Mouse (Mus musculus): ENCODE results near the gene B3galt4. TPM values are rescaled to one million over a fixed set of nuclear protein-coding genes. Genes with fewer than 3 reads are reported as not detected.
A peak's percentile ranks its signal among the peaks of the same experiment; 100 is the strongest.
"Not testable (repeated sequence)": the region's sequence is repeated elsewhere in the genome, so short reads cannot be mapped to it uniquely, and the experiment has no call there.

The B3galt4 gene
- 1 to 10 TPM; 2.7 to 2.9 TPM for total RNA-seq (2021)

- DNase-seq = peak; percentile 66 to 72
- intact Hi-C loops (cut with DNase I) = no loop called here
Measured at GRCm38 (mm10) chr17:33951021-33951946, at the start of gene B3galt4. TSS of gene B3galt4 (minus strand) at chr17:33951488.

DNA sequence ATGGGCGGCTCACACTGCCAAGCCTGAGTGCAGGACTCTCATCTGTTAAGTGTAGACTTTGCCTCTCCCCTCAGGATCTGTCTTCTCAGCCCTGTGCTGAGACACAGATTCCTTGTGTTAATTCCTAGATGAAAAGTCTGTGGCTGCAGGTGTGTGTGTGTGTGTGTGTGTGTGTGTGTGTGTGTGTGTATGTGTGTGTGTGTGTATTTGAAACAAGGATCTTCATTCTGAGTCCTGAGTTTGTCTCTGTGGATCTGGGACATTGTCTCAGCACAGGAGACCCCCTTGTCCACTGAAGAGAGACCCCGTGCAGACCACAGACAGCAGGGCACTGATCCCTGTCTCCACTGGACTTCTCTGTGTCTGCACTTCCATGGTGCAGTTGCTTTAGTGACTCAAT lies 49.5 kb upstream of the B3galt4 start:
- intact Hi-C loops (cut with DNase I) = loop anchor here (5.0 kb wide), 1 partner anchor 1377 kb away; the partner anchor contains the start of gene H2-Q4
- not testable (repeated sequence) for DNase-seq

GRCm38 (mm10) chr17:34000150-34000537 lies 48.9 kb upstream of the B3galt4 start, which contains the start of gene H2-K1:
TSS of gene H2-K1 (minus strand) at chr17:34000347.
- intact Hi-C loops (cut with DNase I) = loop anchor here (5.0 kb wide), 1 partner anchor 1377 kb away; the partner anchor contains the start of gene H2-Q4
- DNase-seq = peak; percentile 88 to 90

- intact Hi-C loops (cut with DNase I) = loop anchor here (5.0 kb wide), 2 partner anchors 893 to 1378 kb away; partner anchors contain the start of gene H2-Q4
- peak; percentile 37 to 48 for DNase-seq
Measured at GRCm38 (mm10) chr17:33999341-34000149, 48.3 kb upstream of the B3galt4 start.

- DNase-seq = not testable (repeated sequence)
- intact Hi-C loops (cut with DNase I) = loop anchor here (5.0 kb wide), 1 partner anchor 894 kb away; no protein-coding TSS in a partner anchor
Measured at GRCm38 (mm10) chr17:33998697-33999096, 47.4 kb upstream of the B3galt4 start.

DNA sequence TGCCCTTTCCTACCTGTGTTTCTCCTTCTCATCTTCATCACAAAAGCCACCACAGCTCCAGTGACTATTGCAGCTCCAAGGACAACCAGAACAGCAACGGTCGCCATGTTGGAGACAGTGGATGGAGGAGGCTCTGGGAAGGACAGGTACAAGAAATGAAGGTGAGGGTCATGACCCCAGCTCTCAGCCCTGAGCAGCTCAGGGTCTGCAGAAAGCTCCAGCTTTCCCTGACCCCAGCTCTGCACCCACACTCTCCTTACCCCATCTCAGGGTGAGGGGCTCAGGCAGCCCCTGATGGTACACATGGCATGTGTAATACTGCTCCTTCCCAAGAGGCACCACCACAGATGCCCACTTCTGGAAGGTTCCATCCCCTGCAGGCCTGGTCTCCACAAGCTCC lies 45.7 kb upstream of the B3galt4 start:
- not testable (repeated sequence) for DNase-seq
- intact Hi-C loops (cut with DNase I) = loop anchor here (5.0 kb wide), 1 partner anchor 895 kb away; no protein-coding TSS in a partner anchor

- no peak for DNase-seq
- intact Hi-C loops (cut with DNase I) = loop anchor here (5.0 kb wide), 1 partner anchor 897 kb away; no protein-coding TSS in a partner anchor
Measured at GRCm38 (mm10) chr17:33995651-33996050, 44.4 kb upstream of the B3galt4 start.

- DNase-seq = no peak
- intact Hi-C loops (cut with DNase I) = loop anchor here (1.0 to 5.0 kb wide), 2 partner anchors 897 to 1275 kb away; no protein-coding TSS in a partner anchor
Measured at GRCm38 (mm10) chr17:33994959-33995358, 43.7 kb upstream of the B3galt4 start.

GRCm38 (mm10) chr17:33991788-33992664 lies 40.7 kb upstream of the B3galt4 start:
- intact Hi-C loops (cut with DNase I) = no loop called here
- DNase-seq = peak; percentile 57 to 64

DNA sequence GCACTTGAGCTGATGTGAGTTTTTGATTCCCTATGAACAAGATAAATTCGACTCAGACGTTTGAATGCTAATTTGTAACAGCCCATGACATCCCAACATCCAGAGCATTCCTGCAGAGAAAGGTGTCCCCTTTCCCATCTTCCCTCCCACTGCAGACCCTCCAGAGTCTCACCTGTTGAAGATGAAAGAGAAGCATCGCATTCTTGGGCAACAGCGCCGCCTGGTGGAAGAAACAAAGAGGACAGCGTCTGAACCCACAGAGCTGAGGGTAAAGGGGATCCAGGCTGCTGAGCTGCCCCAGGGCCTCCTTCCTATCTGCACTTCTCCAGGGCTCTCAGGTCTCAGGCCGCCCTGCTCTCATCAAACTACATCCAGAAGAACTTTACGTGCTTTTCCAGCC lies 30.8 kb upstream of the B3galt4 start:
- peak; percentile 76 to 83 for DNase-seq
- intact Hi-C loops (cut with DNase I) = loop anchor here (1.0 kb wide), 1 partner anchor 14 kb away; no protein-coding TSS in a partner anchor

GRCm38 (mm10) chr17:33981192-33981909 lies 30.1 kb upstream of the B3galt4 start:
- peak; percentile 85 to 86 for DNase-seq
- intact Hi-C loops (cut with DNase I) = not testable (repeated sequence)

- intact Hi-C loops (cut with DNase I) = no loop called here
Measured at GRCm38 (mm10) chr17:33980181-33981035, 29.1 kb upstream of the B3galt4 start.

GRCm38 (mm10) chr17:33979512-33980050 lies 28.3 kb upstream of the B3galt4 start:
- DNase-seq = no peak
- intact Hi-C loops (cut with DNase I) = no loop called here

More at GRCm38 (mm10) chr17:33980181-33981035, 29.1 kb upstream of the B3galt4 start:
- no peak for DNase-seq

DNA sequence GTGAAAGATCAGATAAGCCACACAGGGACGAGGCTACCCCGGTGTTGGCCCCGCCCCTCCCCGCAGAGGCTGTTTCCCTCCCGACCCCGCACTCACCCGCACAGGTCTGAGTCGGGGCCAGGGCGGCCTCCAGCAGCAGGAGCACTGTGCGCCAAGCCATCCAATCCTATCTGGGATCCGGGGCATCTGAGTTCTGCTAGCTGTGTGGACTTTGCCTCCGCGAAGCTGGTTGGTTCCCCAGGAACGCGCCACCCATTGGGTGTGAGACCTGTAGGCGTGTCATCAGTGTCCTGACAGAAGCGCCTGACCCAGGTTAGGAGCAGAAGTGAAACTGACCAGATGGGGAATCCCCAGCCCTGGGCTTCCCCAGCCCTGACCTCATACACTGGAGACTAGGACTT lies 27.3 kb upstream of the B3galt4 start:
- peak; percentile 76 to 79 for DNase-seq
- intact Hi-C loops (cut with DNase I) = no loop called here

- intact Hi-C loops (cut with DNase I) = no loop called here
- no peak for DNase-seq
Measured at GRCm38 (mm10) chr17:33977861-33978557, 26.7 kb upstream of the B3galt4 start.

DNA sequence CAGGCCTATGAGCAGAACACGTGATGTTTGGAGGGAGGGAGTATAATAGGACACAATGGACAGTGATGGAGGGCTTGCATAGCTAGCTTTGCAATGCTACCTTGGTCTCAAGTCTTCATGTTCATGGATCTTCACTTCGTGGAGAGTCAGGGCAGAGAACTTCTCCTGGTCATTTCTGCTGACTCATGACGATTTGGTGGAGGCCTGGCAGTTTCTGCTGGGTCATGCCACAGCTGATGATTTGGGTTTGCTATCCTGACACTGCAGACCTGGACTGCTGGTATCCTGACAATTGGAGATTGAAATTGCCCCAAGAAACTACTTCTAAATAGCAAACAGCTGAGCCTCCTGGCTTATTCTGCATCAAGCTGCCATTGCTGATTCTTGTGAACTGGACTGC lies 22.3 kb upstream of the B3galt4 start:
- intact Hi-C loops (cut with DNase I) = no loop called here
- DNase-seq = no peak

DNA sequence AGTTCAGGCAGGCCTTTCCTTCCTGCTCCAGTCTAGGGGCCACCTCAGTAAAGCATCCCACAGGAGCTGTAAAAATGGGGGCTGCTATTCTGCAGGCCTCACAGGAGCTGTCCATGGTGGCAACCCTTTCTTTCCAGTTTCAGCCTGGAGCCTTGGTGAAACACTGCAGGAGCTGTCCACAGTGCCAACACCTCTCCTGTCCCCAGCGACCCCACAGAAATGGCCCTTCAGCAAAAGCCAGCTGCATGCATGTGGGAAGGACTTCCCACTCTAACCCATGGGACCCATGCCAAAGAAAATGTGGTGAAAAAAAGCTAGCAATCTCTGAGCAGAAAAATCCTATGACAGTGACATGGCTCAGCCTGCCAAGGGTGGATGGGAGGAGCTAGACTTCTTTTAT lies 21.4 kb upstream of the B3galt4 start:
- no peak for DNase-seq
- intact Hi-C loops (cut with DNase I) = loop anchor here (1.0 kb wide), 1 partner anchor 1299 kb away; no protein-coding TSS in a partner anchor
